Mouse (Mus musculus): Measurements from ENCODE around the gene Rgs3. TPM values are rescaled to one million over a fixed set of nuclear protein-coding genes. Genes with fewer than 3 reads are reported as not detected.
A peak's percentile ranks its signal among the peaks of the same experiment; 100 is the strongest.

Gene Rgs3
- polyA plus RNA-seq, 1 experiment from 2014 or later = 66.9 TPM

DNA sequence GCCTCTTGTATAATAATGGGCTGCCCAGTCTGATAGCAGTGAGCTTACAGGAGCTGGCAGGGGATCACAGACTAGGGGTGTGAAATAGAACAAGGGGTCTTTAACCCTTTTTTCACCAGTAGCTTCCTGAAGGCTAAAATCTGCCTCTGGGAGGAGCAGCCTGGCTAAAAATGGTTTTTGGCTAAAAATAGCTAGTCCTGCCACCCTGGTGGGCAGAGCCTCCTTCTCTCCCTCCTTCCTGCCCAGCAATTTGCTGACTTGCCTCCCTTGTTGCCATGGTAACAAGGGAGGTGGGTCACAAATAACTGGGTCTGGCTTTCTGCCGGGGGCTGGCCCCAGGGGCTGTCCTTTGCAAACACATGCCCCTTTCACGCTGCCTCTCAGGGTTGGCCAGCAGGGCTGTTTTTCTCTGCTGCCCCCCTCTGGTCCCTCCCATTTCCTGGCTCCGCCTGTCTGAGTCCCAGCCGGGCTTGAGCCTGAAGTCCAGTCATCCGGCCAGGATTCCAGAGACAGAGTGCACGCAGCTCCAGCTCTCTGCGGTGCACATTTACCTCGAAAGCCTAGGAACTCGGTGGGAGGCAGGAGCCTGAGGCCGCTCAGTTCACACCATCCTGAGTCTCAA is 139.7 kb downstream of the Rgs3 start:
- Histone ChIP-seq H3K9ac (ENCODE audit: low read depth, low read length) (peak overlapping the region; percentile 32), H3K36me3 (ENCODE audit: control insufficient read depth, insufficient read depth, low read length) (peaks cover 19% of the 10 kb centered on the region), H3K4me3 (ENCODE audit: low read depth, low read length) (peak overlapping the region; percentile 13), H3K4me1 (ENCODE audit: control insufficient read depth, insufficient read depth, low read length) (peaks cover 28% of the 10 kb centered on the region), H3K9me3 (replicated peaks; ENCODE audit: control insufficient read depth, low read length, poor library complexity, severe bottlenecking) (no peaks in the 10 kb centered on the region), H3K4me2 (ENCODE audit: low read length) (peak overlapping the region; percentile 43), H3K27me3 (ENCODE audit: control insufficient read depth, insufficient read depth, low read depth, low read length) (no peaks in the 10 kb centered on the region), H3K27ac (ENCODE audit: low read length) (peak overlapping the region; percentile 58)
- peak; percentile 84 for ATAC-seq
- WGBS = 2% methylated on average over 10 of the region's 10 CpGs

DNA sequence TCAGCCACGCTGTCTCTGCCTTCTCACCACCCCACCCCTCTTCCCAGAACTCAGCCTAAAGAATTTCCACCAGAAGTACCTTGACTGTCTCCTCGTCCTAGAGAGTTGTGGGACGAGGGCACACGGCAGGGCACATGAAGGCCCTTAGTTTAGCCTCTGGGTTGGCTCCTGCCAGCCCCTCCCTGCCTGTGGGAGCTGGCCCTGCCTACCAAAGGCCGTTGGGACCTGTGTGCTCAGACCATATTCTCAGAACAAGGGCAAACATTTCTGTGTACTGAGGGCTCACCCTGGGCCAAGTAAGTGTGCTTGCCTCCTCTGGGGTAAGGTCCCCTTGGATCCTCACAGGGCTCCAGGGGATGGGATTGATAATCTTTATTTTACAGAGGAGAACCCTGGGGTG is 140.8 kb downstream of the Rgs3 start:
- Histone ChIP-seq H3K9me3 (replicated peaks; ENCODE audit: control insufficient read depth, low read length, poor library complexity, severe bottlenecking) (no peaks in the 10 kb centered on the region), H3K27ac (ENCODE audit: low read length) (no peak overlapping the region), H3K36me3 (ENCODE audit: control insufficient read depth, insufficient read depth, low read length) (peaks cover 20% of the 10 kb centered on the region), H3K4me3 (ENCODE audit: low read depth, low read length) (no peak overlapping the region), H3K4me1 (ENCODE audit: control insufficient read depth, insufficient read depth, low read length) (peaks cover 21% of the 10 kb centered on the region), H3K27me3 (ENCODE audit: control insufficient read depth, insufficient read depth, low read depth, low read length) (no peaks in the 10 kb centered on the region), H3K9ac (ENCODE audit: low read depth, low read length) (no peak overlapping the region), H3K4me2 (ENCODE audit: low read length) (no peak overlapping the region; the same call in 1 of the 2 replicates)
- no peak for ATAC-seq
- 82% methylated on average over 5 of the region's 5 CpGs for WGBS

GRCm38 (mm10) chr4:62703151-62703550 is 143.5 kb downstream of the Rgs3 start:
- Histone ChIP-seq H3K27me3 (ENCODE audit: control insufficient read depth, insufficient read depth, low read depth, low read length) (no peaks in the 10 kb centered on the region), H3K9me3 (replicated peaks; ENCODE audit: control insufficient read depth, low read length, poor library complexity, severe bottlenecking) (no peaks in the 10 kb centered on the region), H3K27ac (ENCODE audit: low read length) (no peak overlapping the region), H3K4me3 (ENCODE audit: low read depth, low read length) (no peak overlapping the region), H3K4me2 (ENCODE audit: low read length) (no peak overlapping the region), H3K9ac (ENCODE audit: low read depth, low read length) (no peak overlapping the region), H3K4me1 (ENCODE audit: control insufficient read depth, insufficient read depth, low read length) (peaks cover 16% of the 10 kb centered on the region), H3K36me3 (ENCODE audit: control insufficient read depth, insufficient read depth, low read length) (peaks cover 20% of the 10 kb centered on the region)
- WGBS = 78% methylated on average over 9 of the region's 9 CpGs
- ATAC-seq = no peak

DNA sequence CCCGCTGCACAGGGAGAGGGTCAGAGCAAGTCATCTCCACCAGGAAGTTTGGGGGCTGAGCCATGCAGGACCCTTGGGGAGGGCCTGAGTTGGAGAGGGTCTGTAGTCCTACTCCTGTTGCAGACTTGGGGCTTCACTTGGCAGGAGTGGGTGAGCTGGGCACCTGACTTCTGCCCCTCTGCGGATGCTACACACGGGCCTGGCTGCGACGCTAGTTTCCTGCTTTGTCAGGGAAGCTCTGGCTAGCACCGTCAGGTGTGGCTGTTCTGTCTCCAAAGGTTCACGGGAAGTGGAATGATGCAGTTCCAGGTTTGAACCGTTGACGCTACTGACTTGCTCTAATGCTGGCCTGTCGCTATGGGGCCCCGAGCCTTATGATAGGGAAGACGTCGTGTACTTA is 144.6 kb downstream of the Rgs3 start:
- no peak overlapping the region for H3K4me3 ChIP-seq (ENCODE audit: low read depth, low read length)
- H3K4me1 ChIP-seq (ENCODE audit: control insufficient read depth, insufficient read depth, low read length) = peaks cover 8% of the 10 kb centered on the region
- H3K27ac ChIP-seq (ENCODE audit: low read length) = no peak overlapping the region
- no peak overlapping the region for H3K9ac ChIP-seq (ENCODE audit: low read depth, low read length)
- H3K36me3 ChIP-seq (ENCODE audit: control insufficient read depth, insufficient read depth, low read length) = peaks cover 20% of the 10 kb centered on the region
- H3K4me2 ChIP-seq (ENCODE audit: low read length) = no peak overlapping the region
- no peaks in the 10 kb centered on the region for H3K27me3 ChIP-seq (ENCODE audit: control insufficient read depth, insufficient read depth, low read depth, low read length)
- WGBS = 94% methylated on average over 13 of the region's 13 CpGs
- H3K9me3 ChIP-seq (replicated peaks; ENCODE audit: control insufficient read depth, low read length, poor library complexity, severe bottlenecking) = no peaks in the 10 kb centered on the region
- no peak for ATAC-seq

- Histone ChIP-seq H3K4me1 (ENCODE audit: control insufficient read depth, insufficient read depth, low read length) (peaks cover under 1% of the 10 kb centered on the region; the same call in 1 of the 2 replicates), H3K9ac (ENCODE audit: low read depth, low read length) (no peak overlapping the region), H3K4me3 (ENCODE audit: low read depth, low read length) (no peak overlapping the region), H3K4me2 (ENCODE audit: low read length) (no peak overlapping the region), H3K27me3 (ENCODE audit: control insufficient read depth, insufficient read depth, low read depth, low read length) (no peaks in the 10 kb centered on the region), H3K36me3 (ENCODE audit: control insufficient read depth, insufficient read depth, low read length) (peaks cover 20% of the 10 kb centered on the region), H3K9me3 (replicated peaks; ENCODE audit: control insufficient read depth, low read length, poor library complexity, severe bottlenecking) (no peaks in the 10 kb centered on the region), H3K27ac (ENCODE audit: low read length) (no peak overlapping the region)
- WGBS = 71% methylated on average over 10 of the region's 10 CpGs
- ATAC-seq = no peak
Observed at GRCm38 (mm10) chr4:62705013-62705412, 145.4 kb downstream of the Rgs3 start.

GRCm38 (mm10) chr4:62705749-62706148 is 146.1 kb downstream of the Rgs3 start:
- Histone ChIP-seq H3K9me3 (replicated peaks; ENCODE audit: control insufficient read depth, low read length, poor library complexity, severe bottlenecking) (no peaks in the 10 kb centered on the region), H3K36me3 (ENCODE audit: control insufficient read depth, insufficient read depth, low read length) (peaks cover 16% of the 10 kb centered on the region), H3K4me3 (ENCODE audit: low read depth, low read length) (no peak overlapping the region), H3K4me1 (ENCODE audit: control insufficient read depth, insufficient read depth, low read length) (no peaks in the 10 kb centered on the region), H3K9ac (ENCODE audit: low read depth, low read length) (no peak overlapping the region), H3K27ac (ENCODE audit: low read length) (no peak overlapping the region), H3K4me2 (ENCODE audit: low read length) (no peak overlapping the region), H3K27me3 (ENCODE audit: control insufficient read depth, insufficient read depth, low read depth, low read length) (no peaks in the 10 kb centered on the region)
- ATAC-seq = no peak
- 45% methylated on average over 3 of the region's 3 CpGs for WGBS

GRCm38 (mm10) chr4:62708084-62708483 is 148.4 kb downstream of the Rgs3 start:
- Histone ChIP-seq H3K27me3 (ENCODE audit: control insufficient read depth, insufficient read depth, low read depth, low read length) (no peaks in the 10 kb centered on the region), H3K4me1 (ENCODE audit: control insufficient read depth, insufficient read depth, low read length) (no peaks in the 10 kb centered on the region), H3K4me3 (ENCODE audit: low read depth, low read length) (no peak overlapping the region), H3K36me3 (ENCODE audit: control insufficient read depth, insufficient read depth, low read length) (peaks cover 10% of the 10 kb centered on the region), H3K9me3 (replicated peaks; ENCODE audit: control insufficient read depth, low read length, poor library complexity, severe bottlenecking) (no peaks in the 10 kb centered on the region), H3K27ac (ENCODE audit: low read length) (no peak overlapping the region), H3K9ac (ENCODE audit: low read depth, low read length) (no peak overlapping the region), H3K4me2 (ENCODE audit: low read length) (no peak overlapping the region)
- no peak for ATAC-seq
- 79% methylated on average over 7 of the region's 7 CpGs for WGBS

DNA sequence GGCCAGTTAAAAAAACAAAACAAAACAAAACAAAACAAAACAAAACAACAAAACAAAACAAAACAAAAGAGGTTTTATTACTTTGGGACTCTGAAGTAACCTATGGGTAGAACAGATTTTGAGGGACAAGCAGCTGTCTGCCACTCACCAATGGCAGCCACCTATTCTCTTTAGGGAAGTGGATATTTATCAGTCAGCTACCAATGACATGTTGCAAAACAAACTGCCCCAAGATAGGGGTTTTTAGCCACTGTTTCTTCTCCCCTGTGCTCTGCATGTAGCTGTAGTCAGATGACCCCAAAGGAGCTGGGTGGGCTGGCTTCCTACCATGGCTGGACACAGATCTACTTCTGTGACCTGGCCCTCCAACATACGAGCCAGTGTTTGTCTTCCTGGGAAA is 149.3 kb downstream of the Rgs3 start:
- WGBS = 83% methylated on average over 1 of the region's 1 CpGs
- ATAC-seq = no peak

DNA sequence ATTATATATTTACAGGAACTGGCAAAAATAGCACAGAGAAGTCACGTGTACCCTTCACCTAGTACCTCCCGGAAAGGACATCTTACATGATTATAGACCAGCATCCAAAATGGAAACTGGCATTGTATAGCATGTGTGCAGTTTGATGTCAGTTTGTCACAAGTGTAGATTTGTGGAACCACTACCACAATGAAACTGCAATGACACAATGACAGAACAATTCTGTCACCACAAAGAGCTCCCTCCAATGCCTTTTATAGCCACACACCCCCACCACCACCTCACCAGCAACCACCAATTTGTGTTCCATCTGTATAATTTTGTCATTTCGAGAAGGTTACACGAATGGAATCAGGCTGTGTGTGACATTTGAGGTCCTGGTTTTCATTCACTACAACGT is 149.8 kb downstream of the Rgs3 start:
- H3K27me3 ChIP-seq (ENCODE audit: control insufficient read depth, insufficient read depth, low read depth, low read length) = no peaks in the 10 kb centered on the region
- ATAC-seq = no peak
- H3K4me3 ChIP-seq (ENCODE audit: low read depth, low read length) = no peak overlapping the region
- H3K9me3 ChIP-seq (replicated peaks; ENCODE audit: control insufficient read depth, low read length, poor library complexity, severe bottlenecking) = no peaks in the 10 kb centered on the region
- H3K4me1 ChIP-seq (ENCODE audit: control insufficient read depth, insufficient read depth, low read length) = no peaks in the 10 kb centered on the region
- H3K27ac ChIP-seq (ENCODE audit: low read length) = no peak overlapping the region
- H3K9ac ChIP-seq (ENCODE audit: low read depth, low read length) = no peak overlapping the region
- 81% methylated on average over 5 of the region's 5 CpGs for WGBS
- H3K4me2 ChIP-seq (ENCODE audit: low read length) = no peak overlapping the region
- H3K36me3 ChIP-seq (ENCODE audit: control insufficient read depth, insufficient read depth, low read length) = no peaks in the 10 kb centered on the region; the same call in 1 of the 2 replicates

More for the DNA sequence above, 149.3 kb downstream of the Rgs3 start:
- no peak overlapping the region for H3K9ac ChIP-seq (ENCODE audit: low read depth, low read length)
- H3K4me3 ChIP-seq (ENCODE audit: low read depth, low read length) = no peak overlapping the region
- H3K4me2 ChIP-seq (ENCODE audit: low read length) = no peak overlapping the region
- no peaks in the 10 kb centered on the region for H3K27me3 ChIP-seq (ENCODE audit: control insufficient read depth, insufficient read depth, low read depth, low read length)
- H3K4me1 ChIP-seq (ENCODE audit: control insufficient read depth, insufficient read depth, low read length) = no peaks in the 10 kb centered on the region
- peaks cover 4% of the 10 kb centered on the region; the same call in 1 of the 2 replicates for H3K36me3 ChIP-seq (ENCODE audit: control insufficient read depth, insufficient read depth, low read length)
- H3K27ac ChIP-seq (ENCODE audit: low read length) = no peak overlapping the region
- H3K9me3 ChIP-seq (replicated peaks; ENCODE audit: control insufficient read depth, low read length, poor library complexity, severe bottlenecking) = no peaks in the 10 kb centered on the region
